Mouse (Mus musculus) small intestine, adult 2 months (tissue): Measurements from ENCODE around the gene Tmem136. TPM values are rescaled to one million over a fixed set of nuclear protein-coding genes. Genes with fewer than 3 reads are reported as not detected.
"Not testable (repeated sequence)": the region's sequence is repeated elsewhere in the genome, so short reads cannot be mapped to it uniquely, and the experiment has no call there.

Experiments used
- H3K27ac ChIP-seq: fragments of 200-500 bp; 2 replicates; pipeline ENCODE4 v1.5.1; 2012; ENCODE audit warnings: low read depth, low read length, control low read depth, inconsistent platforms; ENCODE audit not compliant: insufficient read depth
- H3K27me3 ChIP-seq: fragments of 200-500 bp; 2 replicates; pipeline ENCODE4 v1.6.1; 2012; ENCODE audit warnings: mild to moderate bottlenecking, moderate library complexity, low read length, inconsistent platforms; ENCODE audit not compliant: control insufficient read depth, insufficient read depth
- H3K36me3 ChIP-seq: fragments of 200-500 bp; 2 replicates; pipeline ENCODE4 v1.6.1; 2012; ENCODE audit warnings: mild to moderate bottlenecking, low read length, control low read depth, inconsistent platforms; ENCODE audit not compliant: control insufficient read depth, insufficient read depth
- H3K4me1 ChIP-seq: fragments of 200-500 bp; 2 replicates; pipeline ENCODE4 v1.6.1; 2012; ENCODE audit warnings: low read length, inconsistent platforms, mixed read lengths; ENCODE audit not compliant: control insufficient read depth, insufficient read depth, insufficient read length
- H3K4me3 ChIP-seq: fragments of 200-500 bp; 2 replicates; pipeline ENCODE4 v1.5.1; 2012; ENCODE audit warnings: low read depth, mild to moderate bottlenecking, control low read depth, inconsistent platforms, low read length, moderate library complexity
- CTCF ChIP-seq: fragments of 200-500 bp; IDR thresholded peaks from 2 replicates; pipeline ENCODE4 v1.5.1; 2012; ENCODE audit warnings: low read depth, mild to moderate bottlenecking, control low read depth, inconsistent platforms, low read length, moderate library complexity, mixed read lengths; ENCODE audit not compliant: insufficient replicate concordance, insufficient read length; ENCODE audit errors: extremely low read depth
- POLR2A ChIP-seq: fragments of 200-500 bp; IDR thresholded peaks from 2 replicates; pipeline ENCODE4 v1.6.1; 2012; ENCODE audit warnings: low read depth, mild to moderate bottlenecking, control low read depth, inconsistent platforms, low read length, moderate library complexity
- WGBS: fragments of 180-500 bp; shearing (Covaris S2); methylation state at CpG from one replicate; pipeline ENCODE4 v1.1.7; 2018; 5-methylcytosine and 5-hydroxymethylcytosine counted together
- polyA plus RNA-seq: library from polyadenylated mRNA; depleted of rRNA; stranded (reverse); fragments of >200 nt; gene quantifications from 2 replicates; pipeline ENCODE4 v1.2.3, GENCODE M21; 2012

The Tmem136 gene
- polyA plus RNA-seq, 1 experiment, result 0.55 TPM

DNA sequence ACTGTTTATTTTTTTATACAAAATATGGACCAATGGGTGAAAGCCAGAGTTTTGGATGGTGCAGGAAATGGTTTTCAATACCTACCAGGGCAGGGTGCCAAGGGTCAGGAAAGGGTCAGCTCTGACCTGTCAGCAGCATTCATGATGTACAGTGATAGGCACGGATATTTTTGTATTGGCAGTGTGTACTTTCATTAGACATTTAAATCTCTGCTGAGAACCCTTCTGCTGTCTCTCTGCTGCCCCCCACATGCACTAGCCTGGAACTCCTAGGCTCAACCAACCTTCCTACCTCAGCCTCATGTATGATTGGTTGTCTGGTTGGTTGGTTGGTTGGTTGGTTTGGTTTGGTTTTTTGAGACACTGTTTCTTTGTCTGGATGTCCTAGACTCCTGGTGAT lies 6.0 kb upstream of the Tmem136 start:
- Histone ChIP-seq H3K4me1 (no peaks in the 10 kb centered on the region), H3K27me3 (no peaks in the 10 kb centered on the region), H3K4me3 (no peak overlapping the region), H3K36me3 (no peaks in the 10 kb centered on the region), H3K27ac (no peak overlapping the region)
- TF ChIP-seq POLR2A (no peak), CTCF (peak; percentile 7; the same call in 1 of the 2 replicates)
- WGBS, result 26% methylated on average over 1 of the region's 1 CpGs

DNA sequence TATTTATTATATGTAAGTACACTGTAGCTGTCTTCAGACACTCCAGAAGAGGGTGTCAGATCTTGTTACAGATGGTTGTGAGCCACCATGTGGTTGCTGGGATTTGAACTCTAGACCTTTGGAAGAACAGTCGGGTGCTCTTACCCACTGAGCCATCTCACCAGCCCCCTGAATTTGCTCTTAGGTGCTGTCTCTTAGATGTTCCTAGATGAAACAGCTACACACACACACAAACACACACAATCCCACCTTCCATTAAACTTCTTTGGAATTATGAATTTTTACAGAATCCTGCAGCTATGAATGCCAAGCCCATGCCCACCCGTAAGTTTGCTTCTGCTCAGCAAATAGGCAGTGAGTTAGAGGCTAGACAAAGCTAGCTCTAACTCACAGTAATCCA lies 5.6 kb upstream of the Tmem136 start:
- H3K27ac ChIP-seq, H3K27me3 ChIP-seq, H3K4me1 ChIP-seq, H3K36me3 ChIP-seq, H3K4me3 ChIP-seq: not testable (repeated sequence)
- WGBS, result 85% methylated on average over 2 of the region's 2 CpGs

DNA sequence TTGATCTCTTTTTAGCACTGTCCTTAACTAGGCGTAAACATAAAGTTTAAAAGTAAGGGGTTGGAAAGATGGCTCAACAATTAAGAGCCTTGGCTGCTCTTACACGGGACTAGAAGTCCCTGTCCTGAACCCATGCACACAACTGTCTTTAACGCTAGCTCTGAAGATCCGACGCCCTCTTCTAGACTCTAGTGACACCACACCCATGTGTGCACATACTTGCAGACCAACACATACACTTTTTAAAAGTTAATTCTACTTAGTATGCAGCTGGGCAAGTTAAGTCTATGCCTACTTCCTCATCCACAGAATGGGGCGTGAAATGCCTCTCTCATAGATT lies 597 bp upstream of the Tmem136 start:
- no peaks in the 10 kb centered on the region for H3K36me3 ChIP-seq
- TF ChIP-seq CTCF, result no peak
- no peak for TF ChIP-seq POLR2A
- no peak overlapping the region for H3K4me3 ChIP-seq
- no peak overlapping the region for H3K27ac ChIP-seq
- peaks cover 6% of the 10 kb centered on the region; the same call in 1 of the 2 replicates for H3K4me1 ChIP-seq
- 86% methylated on average over 6 of the region's 6 CpGs for WGBS
- peaks cover 8% of the 10 kb centered on the region for H3K27me3 ChIP-seq

DNA sequence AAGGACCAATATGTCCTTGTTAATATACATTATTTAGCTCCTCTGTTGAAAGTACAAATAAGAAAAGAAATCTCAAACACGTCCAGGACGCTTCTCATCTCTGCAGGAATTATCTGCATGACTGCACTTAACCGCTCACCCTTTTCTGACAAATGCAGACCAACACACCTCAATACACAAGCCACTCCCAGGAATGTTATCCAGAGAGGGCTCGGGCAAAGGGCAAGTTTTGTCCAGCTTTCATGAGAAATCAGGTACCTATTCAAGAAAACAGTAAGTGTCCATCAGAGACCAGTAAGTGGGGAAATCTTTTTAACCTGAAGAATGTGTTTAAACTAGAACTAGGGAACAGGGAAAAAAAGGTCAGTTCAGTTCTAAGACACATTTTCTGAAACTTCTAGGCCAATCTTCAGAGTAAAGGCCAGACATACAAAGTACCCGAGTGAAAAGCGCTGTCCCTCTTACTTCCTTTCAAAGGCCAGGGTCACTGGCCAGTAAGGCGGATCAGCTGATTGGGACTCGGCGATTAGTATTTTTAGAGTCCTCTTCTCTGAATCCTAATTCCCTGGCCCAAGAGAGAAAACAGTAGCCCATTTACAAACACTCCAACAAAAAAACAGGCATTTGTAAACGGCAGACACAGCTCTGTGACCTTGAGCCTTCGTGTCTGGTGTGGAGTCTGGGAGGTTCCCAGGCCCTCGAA lies 788 bp downstream of the Tmem136 start:
- TF ChIP-seq POLR2A (no peak), CTCF (no peak)
- Histone ChIP-seq H3K27me3 (peaks cover 8% of the 10 kb centered on the region), H3K4me1 (peaks cover 6% of the 10 kb centered on the region; the same call in 1 of the 2 replicates), H3K36me3 (no peaks in the 10 kb centered on the region), H3K4me3 (peak overlapping the region; percentile 56), H3K27ac (no peak overlapping the region)
- WGBS, result 23% methylated on average over 12 of the region's 12 CpGs

DNA sequence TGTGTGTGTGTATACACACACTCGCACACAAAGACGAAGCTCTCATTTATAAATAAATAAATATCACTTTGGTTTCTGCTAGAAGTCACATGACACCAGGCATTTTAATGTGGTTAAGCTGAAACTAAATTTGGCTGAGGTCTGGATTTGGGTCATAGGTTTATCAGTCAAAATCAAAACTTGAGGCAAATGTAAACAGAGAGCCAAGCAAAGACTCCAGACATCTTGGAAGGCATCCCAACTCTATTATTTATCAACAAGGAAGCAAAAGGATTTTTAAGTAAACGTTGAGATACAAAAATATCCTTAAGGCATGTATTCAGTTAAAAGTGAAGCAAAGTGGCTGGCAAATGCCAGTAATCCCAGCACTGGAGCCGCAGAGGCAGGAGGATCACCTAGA lies 1.5 kb downstream of the Tmem136 start:
- TF ChIP-seq CTCF (no peak), POLR2A (no peak)
- Histone ChIP-seq H3K4me3 (no peak overlapping the region), H3K4me1 (peaks cover 6% of the 10 kb centered on the region; the same call in 1 of the 2 replicates), H3K36me3 (no peaks in the 10 kb centered on the region), H3K27me3 (peaks cover 8% of the 10 kb centered on the region), H3K27ac (no peak overlapping the region)
- WGBS, result 54% methylated on average over 4 of the region's 4 CpGs

DNA sequence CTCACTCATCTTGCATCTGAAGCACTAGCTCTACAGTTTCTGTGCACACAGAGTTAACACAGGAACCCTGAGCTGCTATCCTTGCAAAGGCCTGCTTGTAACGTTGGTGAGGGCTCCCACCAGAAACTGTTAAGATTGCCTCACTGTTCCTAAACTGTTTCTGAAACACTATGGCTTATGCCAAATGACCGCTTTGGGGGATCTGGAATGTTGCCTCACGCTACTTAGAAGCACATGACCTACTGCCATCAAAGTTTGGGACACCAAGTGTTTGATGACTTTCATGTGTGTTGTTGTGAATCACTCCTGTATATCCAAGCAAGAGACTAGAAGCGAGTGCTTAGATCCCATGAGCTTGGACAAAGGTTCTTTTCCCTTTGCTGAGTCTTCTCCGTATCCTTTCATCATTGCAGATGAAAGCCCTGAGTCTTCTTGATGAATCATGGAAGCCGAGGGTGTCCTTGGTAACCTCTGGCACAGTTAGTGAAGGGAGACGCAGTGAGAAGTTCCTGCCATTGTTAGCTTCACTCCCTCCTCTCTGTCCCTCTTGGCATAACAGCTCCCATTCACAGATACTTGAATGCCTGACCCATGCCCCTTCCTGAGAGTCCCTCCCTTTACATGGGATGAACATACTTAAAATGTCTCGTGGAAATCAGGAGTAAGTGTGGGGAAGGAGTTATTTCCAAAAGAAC lies 5.9 kb downstream of the Tmem136 start:
- WGBS, result 86% methylated on average over 8 of the region's 8 CpGs
- TF ChIP-seq CTCF (no peak), POLR2A (no peak)
- Histone ChIP-seq H3K4me1 (no peaks in the 10 kb centered on the region; the same call in 1 of the 2 replicates), H3K36me3 (no peaks in the 10 kb centered on the region), H3K27ac (no peak overlapping the region), H3K4me3 (no peak overlapping the region), H3K27me3 (no peaks in the 10 kb centered on the region)

DNA sequence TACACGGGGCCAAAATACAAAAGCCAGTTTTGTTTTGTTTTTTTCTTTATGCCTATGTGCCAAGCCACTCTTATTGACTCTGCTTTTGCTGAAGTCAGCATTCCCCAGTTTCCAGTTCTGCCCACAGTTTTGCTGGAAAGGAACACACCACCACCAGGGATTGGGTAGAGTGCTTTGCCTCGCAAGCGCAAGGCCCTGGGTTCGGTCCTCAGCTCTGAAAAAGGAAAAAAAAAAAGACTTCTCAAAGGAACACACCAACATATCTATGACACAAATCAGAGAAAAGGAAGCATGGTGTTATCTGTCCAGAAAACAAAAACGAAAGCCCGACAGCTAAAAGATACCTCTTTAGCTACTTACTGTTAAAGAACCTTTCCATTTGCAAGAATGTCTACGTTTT lies 7.2 kb downstream of the Tmem136 start:
- Histone ChIP-seq H3K4me1 (no peaks in the 10 kb centered on the region; the same call in 1 of the 2 replicates), H3K27me3 (no peaks in the 10 kb centered on the region), H3K27ac (no peak overlapping the region), H3K36me3 (no peaks in the 10 kb centered on the region), H3K4me3 (no peak overlapping the region)
- no peak for TF ChIP-seq POLR2A
- no peak for TF ChIP-seq CTCF
- 93% methylated on average over 7 of the region's 7 CpGs for WGBS
